Mouse (Mus musculus) neural tube, embryonic 13.5 days (tissue): ENCODE measurements around the gene F2rl2. TPM values are rescaled to one million over a fixed set of nuclear protein-coding genes. Genes with fewer than 3 reads are reported as not detected.

ENCODE experiments used
- ATAC-seq: fragments of 200-750 bp; cut with Nextera tagmentation; 2 replicates; pipeline ENCODE4 v1.8.0; 2017; ENCODE audit warnings: low read depth, mild to moderate bottlenecking, moderate TSS enrichment, moderate library complexity
- H3K27ac ChIP-seq: fragments of 300-500 bp; sonication (generic); replicated peaks from 2 replicates; pipeline ENCODE4 v1.5.1; 2015; ENCODE audit warnings: moderate library complexity, mild to moderate bottlenecking, inconsistent platforms
- H3K27me3 ChIP-seq: fragments of 300-500 bp; sonication (generic); 2 replicates; pipeline ENCODE4 v1.6.1; 2015; ENCODE audit warnings: mild to moderate bottlenecking, inconsistent platforms
- H3K36me3 ChIP-seq: fragments of 300-500 bp; sonication (generic); 2 replicates; pipeline ENCODE4 v1.6.1; 2015; ENCODE audit warnings: mild to moderate bottlenecking, inconsistent platforms
- H3K4me1 ChIP-seq: fragments of 300-500 bp; sonication (generic); replicated peaks from 2 replicates; pipeline ENCODE4 v1.6.1; 2015; ENCODE audit warnings: inconsistent platforms
- H3K4me2 ChIP-seq: fragments of 300-500 bp; sonication (generic); 2 replicates; pipeline ENCODE4 v1.6.1; 2015; ENCODE audit warnings: inconsistent platforms, mild to moderate bottlenecking, moderate library complexity
- H3K4me3 ChIP-seq: fragments of 300-500 bp; sonication (generic); 2 replicates; pipeline ENCODE4 v1.5.1; 2015; ENCODE audit warnings: mild to moderate bottlenecking, inconsistent platforms
- H3K9ac ChIP-seq: fragments of 300-500 bp; sonication (generic); 2 replicates; pipeline ENCODE4 v1.6.1; 2015; ENCODE audit warnings: moderate library complexity, mild to moderate bottlenecking, inconsistent platforms
- H3K9me3 ChIP-seq: fragments of 300-500 bp; sonication (generic); 2 replicates; pipeline ENCODE4 v1.6.1; 2016; ENCODE audit warnings: inconsistent platforms
- WGBS: fragments of 180-500 bp; shearing (Covaris S2); methylation state at CpG from one replicate; pipeline ENCODE4 v1.1.7; 2015; 5-methylcytosine and 5-hydroxymethylcytosine counted together
- polyA plus RNA-seq: library from polyadenylated mRNA; unstranded; fragments of >200 nt; fragmentation: Nextera tagmentation; extraction: Ambion mirVana; gene quantifications from 2 replicates; pipeline ENCODE4 v1.2.1, GENCODE M21; 2015

The F2rl2 gene
- polyA plus RNA-seq: 1.2 TPM in 2 replicates

- 51% methylated on average over 4 of the region's 4 CpGs for WGBS
- no peak within 1 kb of the TSS for H3K4me3 ChIP-seq
- no peaks in the 10 kb centered on the region for H3K36me3 ChIP-seq
- no peaks in the 10 kb centered on the region for H3K9me3 ChIP-seq
- H3K27ac ChIP-seq: peak within 1 kb of the TSS; percentile 15
- peaks cover 24% of the 10 kb centered on the region; the same call in 1 of the 2 replicates for H3K4me1 ChIP-seq
- H3K4me2 ChIP-seq: no peak within 1 kb of the TSS
- ATAC-seq: peak; percentile 59; the same call in 1 of the 2 replicates
- H3K27me3 ChIP-seq: no peaks in the 10 kb centered on the region
- no peak within 1 kb of the TSS for H3K9ac ChIP-seq
These were observed at the start of gene F2rl2 for GRCm38 (mm10) chr13:95696654-95697163. Gene F2rl2, plus strand, starts transcription at chr13:95696853.

GRCm38 (mm10) chr13:95647248-95647647 lies 49.4 kb upstream of the F2rl2 start:
- 0 out of 2 replicates have a peak, but pooled peaks cover 5% of the 10 kb centered on the region for H3K4me1 ChIP-seq
- no peaks in the 10 kb centered on the region for H3K36me3 ChIP-seq
- 62% methylated on average over 4 of the region's 4 CpGs for WGBS
- no peaks in the 10 kb centered on the region for H3K27me3 ChIP-seq
- no peak overlapping the region for H3K4me3 ChIP-seq
- H3K9me3 ChIP-seq: no peaks in the 10 kb centered on the region
- H3K4me2 ChIP-seq: no peak overlapping the region
- H3K9ac ChIP-seq: no peak overlapping the region
- H3K27ac ChIP-seq: no peak overlapping the region
- no peak for ATAC-seq

GRCm38 (mm10) chr13:95649941-95650340 lies 46.7 kb upstream of the F2rl2 start:
- Histone ChIP-seq H3K4me1 (peaks cover 11% of the 10 kb centered on the region), H3K36me3 (no peaks in the 10 kb centered on the region), H3K27ac (no peak overlapping the region), H3K9ac (no peak overlapping the region), H3K27me3 (no peaks in the 10 kb centered on the region), H3K4me2 (no peak overlapping the region), H3K4me3 (no peak overlapping the region), H3K9me3 (no peaks in the 10 kb centered on the region)
- 93% methylated on average over 3 of the region's 3 CpGs for WGBS
- ATAC-seq: no peak

- ATAC-seq: no peak
- Histone ChIP-seq H3K9me3 (no peaks in the 10 kb centered on the region), H3K36me3 (no peaks in the 10 kb centered on the region), H3K27me3 (no peaks in the 10 kb centered on the region), H3K9ac (no peak overlapping the region), H3K27ac (no peak overlapping the region), H3K4me2 (no peak overlapping the region), H3K4me1 (peaks cover 17% of the 10 kb centered on the region), H3K4me3 (no peak overlapping the region)
- WGBS: 87% methylated on average over 7 of the region's 7 CpGs
These were observed 44.6 kb upstream of the F2rl2 start for GRCm38 (mm10) chr13:95651870-95652668.

GRCm38 (mm10) chr13:95653696-95654095 lies 43.0 kb upstream of the F2rl2 start:
- peaks cover 12% of the 10 kb centered on the region for H3K4me1 ChIP-seq
- no peaks in the 10 kb centered on the region for H3K27me3 ChIP-seq
- no peak overlapping the region for H3K9ac ChIP-seq
- WGBS: 86% methylated on average over 4 of the region's 4 CpGs
- H3K36me3 ChIP-seq: no peaks in the 10 kb centered on the region
- no peaks in the 10 kb centered on the region for H3K9me3 ChIP-seq
- no peak overlapping the region for H3K4me2 ChIP-seq
- H3K4me3 ChIP-seq: no peak overlapping the region
- no peak for ATAC-seq
- no peak overlapping the region for H3K27ac ChIP-seq

GRCm38 (mm10) chr13:95655284-95655683 lies 41.4 kb upstream of the F2rl2 start:
- H3K4me1 ChIP-seq: peaks cover 12% of the 10 kb centered on the region
- peak; percentile 89 for ATAC-seq
- peak overlapping the region; percentile 28 for H3K4me2 ChIP-seq
- H3K27ac ChIP-seq: peak overlapping the region; percentile 75
- no peaks in the 10 kb centered on the region for H3K27me3 ChIP-seq
- H3K36me3 ChIP-seq: no peaks in the 10 kb centered on the region
- H3K9ac ChIP-seq: peak overlapping the region; percentile 41; the same call in 1 of the 2 replicates
- H3K9me3 ChIP-seq: no peaks in the 10 kb centered on the region
- 9% methylated on average over 9 of the region's 9 CpGs for WGBS
- no peak overlapping the region for H3K4me3 ChIP-seq

GRCm38 (mm10) chr13:95657171-95657570 lies 39.5 kb upstream of the F2rl2 start:
- H3K27me3 ChIP-seq: no peaks in the 10 kb centered on the region
- no peak overlapping the region for H3K9ac ChIP-seq
- no peak overlapping the region for H3K4me2 ChIP-seq
- no peak overlapping the region for H3K27ac ChIP-seq
- no peaks in the 10 kb centered on the region for H3K36me3 ChIP-seq
- H3K4me1 ChIP-seq: peaks cover 12% of the 10 kb centered on the region
- no peak overlapping the region for H3K4me3 ChIP-seq
- no peak for ATAC-seq
- H3K9me3 ChIP-seq: no peaks in the 10 kb centered on the region
- WGBS: 86% methylated on average over 9 of the region's 9 CpGs

- WGBS: 88% methylated on average over 7 of the region's 7 CpGs
- Histone ChIP-seq H3K4me3 (no peak overlapping the region), H3K9ac (no peak overlapping the region), H3K27ac (no peak overlapping the region), H3K27me3 (no peaks in the 10 kb centered on the region), H3K4me1 (peaks cover 12% of the 10 kb centered on the region), H3K36me3 (no peaks in the 10 kb centered on the region), H3K4me2 (no peak overlapping the region), H3K9me3 (no peaks in the 10 kb centered on the region)
- no peak for ATAC-seq
These were observed 37.2 kb upstream of the F2rl2 start for GRCm38 (mm10) chr13:95659432-95659831.

- Histone ChIP-seq H3K4me1 (no peaks in the 10 kb centered on the region), H3K9me3 (no peaks in the 10 kb centered on the region), H3K27ac (no peak overlapping the region), H3K36me3 (no peaks in the 10 kb centered on the region), H3K4me2 (no peak overlapping the region), H3K4me3 (no peak overlapping the region), H3K9ac (no peak overlapping the region), H3K27me3 (no peaks in the 10 kb centered on the region)
- ATAC-seq: no peak
- 92% methylated on average over 4 of the region's 4 CpGs for WGBS
These were observed 32.8 kb upstream of the F2rl2 start for GRCm38 (mm10) chr13:95663834-95664233.

GRCm38 (mm10) chr13:95665644-95666356 lies 30.9 kb upstream of the F2rl2 start:
- Histone ChIP-seq H3K27ac (no peak overlapping the region), H3K9ac (no peak overlapping the region), H3K4me3 (no peak overlapping the region), H3K4me1 (no peaks in the 10 kb centered on the region), H3K4me2 (no peak overlapping the region), H3K27me3 (no peaks in the 10 kb centered on the region), H3K9me3 (no peaks in the 10 kb centered on the region), H3K36me3 (0 out of 2 replicates have a peak, but pooled peaks cover 6% of the 10 kb centered on the region)
- WGBS: 86% methylated on average over 13 of the region's 13 CpGs
- ATAC-seq: no peak

- no peak overlapping the region for H3K9ac ChIP-seq
- H3K4me3 ChIP-seq: no peak overlapping the region
- no peak for ATAC-seq
- H3K9me3 ChIP-seq: no peaks in the 10 kb centered on the region
- WGBS: 35% methylated on average over 6 of the region's 7 CpGs
- H3K4me2 ChIP-seq: no peak overlapping the region
- 0 out of 2 replicates have a peak, but pooled peaks cover 6% of the 10 kb centered on the region for H3K36me3 ChIP-seq
- H3K4me1 ChIP-seq: no peaks in the 10 kb centered on the region
- no peaks in the 10 kb centered on the region for H3K27me3 ChIP-seq
- no peak overlapping the region for H3K27ac ChIP-seq
These were observed 29.4 kb upstream of the F2rl2 start for GRCm38 (mm10) chr13:95667260-95667659.

GRCm38 (mm10) chr13:95670534-95670933 lies 26.1 kb upstream of the F2rl2 start:
- no peak overlapping the region for H3K27ac ChIP-seq
- 96% methylated on average over 5 of the region's 5 CpGs for WGBS
- H3K9me3 ChIP-seq: no peaks in the 10 kb centered on the region
- H3K9ac ChIP-seq: no peak overlapping the region
- no peak overlapping the region for H3K4me2 ChIP-seq
- ATAC-seq: no peak
- H3K4me3 ChIP-seq: no peak overlapping the region
- H3K36me3 ChIP-seq: 0 out of 2 replicates have a peak, but pooled peaks cover 6% of the 10 kb centered on the region
- H3K27me3 ChIP-seq: no peaks in the 10 kb centered on the region
- H3K4me1 ChIP-seq: no peaks in the 10 kb centered on the region
